Mouse (Mus musculus): ENCODE measurements at regions not wholly inside any gene's neighbourhood (a gene's known extent, or its start where the extent isn't known, plus 50 kb on each side); places are given as distances from the start of the nearest gene placed in this dataset.

GRCm38 (mm10) chr12:12147088-12147687 is 114.8 kb upstream of the Fam49a start:
- no peak for DNase-seq

GRCm38 (mm10) chr12:12147847-12148246 is 114.1 kb upstream of the Fam49a start:
- no peak for DNase-seq

GRCm38 (mm10) chr12:12148659-12149399 is 113.1 kb upstream of the Fam49a start:
- DNase-seq = peak; percentile 10

GRCm38 (mm10) chr12:12164411-12164810 is 97.5 kb upstream of the Fam49a start:
- DNase-seq = no peak

- DNase-seq = no peak
Measured at GRCm38 (mm10) chr12:12170581-12170980, 91.4 kb upstream of the Fam49a start.

GRCm38 (mm10) chr12:12172087-12172823 is 89.7 kb upstream of the Fam49a start:
- no peak for DNase-seq

GRCm38 (mm10) chr12:12176331-12177263 is 85.3 kb upstream of the Fam49a start:
- peak; percentile 71 for DNase-seq

GRCm38 (mm10) chr12:12177264-12178043 is 84.5 kb upstream of the Fam49a start:
- DNase-seq = no peak

GRCm38 (mm10) chr12:12178391-12178790 is 83.5 kb upstream of the Fam49a start:
- no peak for DNase-seq

GRCm38 (mm10) chr12:12179292-12179865 is 82.6 kb upstream of the Fam49a start:
- no peak for DNase-seq

- DNase-seq = no peak
Measured at GRCm38 (mm10) chr12:12180986-12181385, 81.0 kb upstream of the Fam49a start.

GRCm38 (mm10) chr12:12181686-12182085 is 80.3 kb upstream of the Fam49a start:
- DNase-seq = no peak

- DNase-seq = no peak
Measured at GRCm38 (mm10) chr12:12186353-12186752, 75.6 kb upstream of the Fam49a start.

GRCm38 (mm10) chr12:12195066-12195465 is 66.9 kb upstream of the Fam49a start:
- DNase-seq = no peak

- DNase-seq = no peak
Measured at GRCm38 (mm10) chr12:12196627-12197026, 65.3 kb upstream of the Fam49a start.

- no peak for DNase-seq
Measured at GRCm38 (mm10) chr12:12208216-12208615, 53.7 kb upstream of the Fam49a start.
